Mouse (Mus musculus) induced T-regulatory cell, adult 2 months (primary cell): ENCODE results near the gene Gabarapl1.
"Not testable (repeated sequence)": the region's sequence is repeated elsewhere in the genome, so short reads cannot be mapped to it uniquely, and the experiment has no call there.

Experiments used
- DNase-seq: peaks from one replicate; pipeline ENCODE4 v3.0.0-alpha.2; 2012; ENCODE audit warnings: low read depth

Gene Gabarapl1

DNA sequence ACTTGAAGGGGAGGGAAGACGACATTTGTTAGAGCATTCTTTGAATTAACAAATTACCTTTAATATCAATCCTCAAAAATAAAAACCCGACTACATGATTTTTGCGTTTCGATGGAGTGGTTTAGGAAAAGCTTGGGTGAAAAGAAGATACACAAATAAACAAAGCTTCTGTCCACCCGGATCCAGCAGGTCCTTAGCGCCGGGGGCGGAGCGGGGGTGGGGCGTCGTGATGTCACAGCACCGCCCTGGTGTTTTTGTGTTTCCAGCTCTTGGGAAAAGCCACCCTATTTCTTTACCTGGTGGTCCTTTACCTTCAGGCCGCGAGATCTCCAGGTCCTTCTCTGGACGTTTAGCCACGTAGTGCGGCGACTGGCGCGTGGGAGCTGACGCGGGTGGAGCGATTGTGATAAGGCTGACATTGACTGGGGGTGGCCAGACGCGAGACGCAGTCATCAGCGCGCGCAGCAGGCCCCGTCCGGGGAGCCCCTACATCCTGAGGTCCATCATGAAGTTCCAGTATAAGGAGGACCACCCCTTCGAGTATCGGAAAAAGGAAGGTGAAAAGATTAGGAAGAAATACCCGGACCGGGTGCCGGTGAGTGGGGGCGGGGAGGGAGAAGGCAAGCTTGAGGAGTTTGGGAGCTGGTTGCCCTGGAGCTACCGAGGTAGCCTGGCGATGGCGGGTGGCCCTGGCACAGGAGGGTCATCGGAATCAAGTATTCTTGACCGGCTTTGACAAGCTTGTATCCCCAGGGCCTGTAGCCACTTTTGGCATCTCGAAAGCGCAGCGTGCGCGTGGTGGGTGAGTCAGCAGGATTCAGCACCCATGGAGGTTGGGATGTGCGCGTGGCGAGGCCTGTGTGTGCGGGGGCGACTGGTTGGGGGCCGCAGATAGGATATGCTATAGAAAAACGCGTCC, at the start of gene Gabarapl1:
Gabarapl1 (plus strand) TSS at position 219 of the 919 bp plus-strand sequence.
- peak; percentile 77 for DNase-seq

DNA sequence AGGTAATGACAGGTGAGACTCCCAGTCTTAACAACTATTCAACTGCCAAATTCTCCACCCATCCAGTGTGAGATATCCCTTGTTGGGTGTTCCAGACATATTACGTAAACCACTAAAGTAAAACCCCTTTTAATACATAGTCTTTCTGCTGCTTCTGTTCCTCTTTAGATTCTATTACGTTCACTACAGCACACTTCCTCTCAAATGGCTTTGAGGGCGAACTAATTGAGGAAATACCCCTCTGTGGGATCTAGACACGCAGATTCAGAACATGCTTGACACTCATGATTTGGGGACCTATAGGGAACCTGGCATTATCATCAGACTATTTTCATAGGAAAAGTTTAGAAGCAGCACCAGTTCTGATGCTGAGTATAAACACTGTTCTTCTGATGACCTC, 38.0 kb upstream of the Gabarapl1 start:
- DNase-seq: no peak

DNA sequence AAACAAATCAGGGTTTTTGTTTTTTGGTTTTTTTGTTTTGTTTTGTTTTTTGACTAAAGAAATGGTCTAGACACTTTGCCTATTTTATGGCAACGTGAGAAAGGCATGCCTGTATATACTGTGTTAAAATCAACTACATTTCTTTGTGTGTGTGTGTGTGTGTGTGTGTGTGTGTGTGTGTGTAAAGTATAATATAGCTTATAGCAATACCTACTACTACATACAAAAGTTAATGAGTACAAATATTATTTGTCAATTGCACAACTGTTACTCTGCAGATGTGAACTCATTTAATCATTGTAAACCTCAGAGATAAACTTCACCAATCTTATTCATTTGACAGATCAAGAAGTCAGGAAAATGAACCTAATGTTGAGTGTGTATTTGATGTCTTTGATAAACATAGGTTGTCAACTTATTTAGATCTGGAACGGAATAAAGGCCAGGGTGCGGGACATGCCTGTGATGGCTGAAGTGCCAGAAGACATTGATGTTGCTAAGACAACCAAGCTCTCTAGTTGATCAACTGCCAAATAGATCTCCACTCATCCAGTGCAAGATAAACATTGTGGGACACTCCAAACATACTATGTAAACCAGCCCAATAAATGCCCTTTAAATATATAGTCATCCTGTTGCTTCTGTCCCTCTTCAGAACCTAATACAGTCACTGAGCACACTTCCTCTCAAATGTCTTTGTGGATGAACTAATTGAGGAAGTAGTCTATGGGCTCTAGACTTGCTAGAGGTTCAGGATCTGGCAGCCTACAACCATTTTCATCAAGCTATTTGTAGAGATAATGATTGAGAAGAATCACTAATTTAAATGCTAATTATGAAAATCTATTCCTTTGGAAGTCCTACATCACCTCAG, 35.4 kb upstream of the Gabarapl1 start:
- DNase-seq: no peak

DNA sequence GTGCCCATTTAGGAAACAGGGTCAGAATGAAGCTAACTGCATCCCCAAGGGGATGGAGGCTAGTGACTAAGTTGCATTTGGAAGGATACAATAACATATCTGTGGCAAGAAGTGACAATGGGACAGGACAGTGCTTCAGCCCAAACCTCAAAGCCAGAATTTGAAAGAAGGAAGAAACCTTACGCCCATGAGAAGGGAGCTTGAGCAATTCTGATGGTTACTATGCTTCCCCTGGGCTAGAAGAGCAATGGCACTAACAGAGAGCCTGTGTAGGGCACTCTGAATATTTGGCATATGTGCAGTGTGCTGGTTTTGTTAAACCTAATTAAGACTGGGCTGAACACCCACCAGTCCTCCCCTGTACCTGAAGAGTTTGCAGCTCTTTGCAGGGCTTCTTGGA, 33.4 kb upstream of the Gabarapl1 start:
- not testable (repeated sequence) for DNase-seq

DNA sequence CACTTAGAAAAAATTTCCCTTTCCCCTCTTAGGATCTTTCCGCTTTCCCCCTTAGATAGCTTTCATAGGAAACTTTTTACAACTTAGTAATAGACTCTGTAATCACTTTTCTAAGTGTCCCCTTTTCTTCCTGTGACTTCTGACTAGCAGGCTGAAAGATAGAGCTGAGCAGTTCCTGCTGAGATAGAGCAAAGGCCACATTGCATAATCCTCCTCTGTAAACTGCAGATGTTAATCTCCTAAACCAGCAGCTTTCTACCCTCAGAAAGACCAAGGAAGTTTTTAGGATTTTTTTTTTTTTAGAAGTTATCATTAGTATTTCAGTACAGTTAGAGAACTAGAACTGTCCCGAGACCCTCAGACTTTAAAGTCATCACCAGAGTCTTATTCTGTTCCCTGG, 29.5 kb upstream of the Gabarapl1 start:
- DNase-seq: no peak

DNA sequence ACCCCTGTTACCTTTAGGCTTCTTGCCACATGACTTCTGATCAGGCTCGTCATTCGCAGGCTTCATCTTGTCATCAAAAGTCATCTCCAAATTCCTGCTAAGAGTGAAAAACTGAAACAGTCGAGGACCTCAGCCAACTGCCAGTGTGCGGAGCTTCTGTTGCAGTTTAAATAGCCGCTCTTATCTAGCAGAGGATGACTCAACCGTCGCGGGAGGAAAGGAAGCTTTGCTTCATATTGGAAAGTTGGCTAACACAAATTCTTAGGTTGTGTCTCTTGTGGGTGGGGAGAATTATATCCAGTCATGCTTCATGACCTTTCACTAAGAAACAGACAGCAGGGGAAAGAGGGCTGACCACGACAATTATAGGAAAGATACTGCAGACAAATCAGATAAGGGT, 25.9 kb upstream of the Gabarapl1 start, which contains the start of gene Olr1:
Olr1 (minus strand) TSS at position 142 of the 400 bp plus-strand sequence.
- no peak for DNase-seq

DNA sequence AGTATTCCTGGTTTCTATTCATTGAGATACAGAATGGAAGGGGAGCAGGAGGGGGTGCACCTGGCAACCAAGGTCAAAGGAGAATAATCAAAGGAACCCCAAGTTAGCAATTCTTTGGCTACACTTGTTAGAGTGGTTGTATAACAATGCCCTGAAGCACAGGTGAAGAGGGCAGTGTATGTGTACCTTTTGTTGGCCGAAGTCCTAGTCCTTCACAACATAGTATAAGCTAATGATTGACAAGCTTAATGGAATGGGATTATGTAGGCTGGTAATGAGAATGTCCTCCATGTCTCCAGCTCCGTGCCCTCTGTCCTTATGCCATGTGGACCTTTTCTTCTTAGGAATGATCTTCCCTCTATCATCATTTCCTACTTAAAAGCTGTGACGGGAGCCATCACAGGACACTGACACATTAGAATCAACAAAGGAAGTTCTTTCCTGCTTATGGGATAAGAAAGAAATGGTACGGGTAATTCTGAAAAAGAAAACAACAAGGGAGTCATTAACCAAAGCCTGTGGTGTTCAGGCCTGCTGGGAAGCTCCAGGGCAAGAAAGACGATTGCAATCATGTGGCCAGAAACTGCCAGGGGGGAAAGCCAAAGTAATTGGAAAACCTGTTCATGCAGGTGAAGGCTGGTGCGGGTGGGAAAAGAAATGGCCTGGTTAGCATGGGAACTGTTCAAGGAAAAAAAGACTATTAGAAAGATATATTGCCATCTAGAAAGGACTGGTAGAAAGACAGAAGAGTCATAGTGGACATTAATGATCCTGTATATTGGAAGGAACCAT, 22.6 kb upstream of the Gabarapl1 start:
- no peak for DNase-seq

DNA sequence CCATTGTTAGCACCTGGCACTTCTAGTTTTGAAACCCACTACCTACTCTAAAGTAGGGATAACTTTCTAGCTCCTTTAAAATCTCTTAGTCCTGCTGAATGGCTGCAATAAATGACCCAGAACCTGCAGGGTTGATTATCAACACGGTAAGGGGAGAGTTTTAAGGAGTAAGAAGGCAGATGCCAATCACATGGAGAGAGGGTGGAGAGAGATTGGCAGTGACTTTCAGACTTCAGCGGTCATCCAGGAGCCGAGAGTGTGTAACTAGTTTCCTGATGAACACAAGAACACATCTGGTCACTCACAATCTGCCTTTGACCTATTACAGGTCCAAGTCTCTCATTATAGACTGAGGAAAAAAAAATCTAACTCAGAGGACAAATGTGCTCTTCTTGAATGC, 20.6 kb upstream of the Gabarapl1 start, which contains the start of gene Tmem52b:
Tmem52b (plus strand) TSS at position 189 of the 400 bp plus-strand sequence.
- DNase-seq: no peak

DNA sequence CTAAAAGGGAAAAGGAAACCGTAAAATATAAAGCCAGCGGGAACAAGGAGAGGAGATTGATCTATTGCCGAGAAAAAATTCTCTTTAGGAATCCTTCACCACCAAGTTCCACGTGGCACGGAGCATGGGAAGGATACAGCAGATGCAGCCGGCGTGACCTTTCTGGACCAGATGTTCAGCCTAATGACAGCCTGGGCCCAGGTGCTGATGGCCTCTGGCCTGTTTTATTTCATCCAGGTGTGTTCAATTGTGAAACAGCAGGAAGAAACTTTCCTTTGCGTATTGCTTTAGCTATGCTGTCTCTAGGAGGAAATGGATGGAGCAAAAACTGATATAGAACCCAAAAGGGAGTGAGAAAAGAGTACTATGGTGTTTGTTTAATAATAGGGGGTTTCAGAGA, 20.1 kb upstream of the Gabarapl1 start:
- DNase-seq: no peak

DNA sequence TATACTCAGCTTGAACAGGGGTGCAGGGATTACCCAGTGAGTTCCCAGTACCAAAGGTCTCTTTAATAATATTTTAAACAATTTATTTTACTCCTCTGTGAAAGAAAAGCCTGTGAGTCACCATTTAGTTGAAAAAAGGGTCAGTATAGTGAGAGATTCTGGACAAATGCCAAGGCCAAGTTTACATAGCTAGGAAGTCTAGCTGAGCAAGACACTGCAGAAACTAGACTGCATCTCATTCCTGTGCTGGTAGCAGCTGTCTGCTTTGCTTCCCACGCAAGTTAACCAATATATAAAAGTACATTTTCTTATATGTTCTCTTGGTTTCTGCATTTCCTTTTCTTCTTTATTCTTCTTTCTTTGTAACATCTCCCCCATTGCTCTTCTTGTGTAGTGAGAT, 19.6 kb upstream of the Gabarapl1 start:
- DNase-seq: no peak

DNA sequence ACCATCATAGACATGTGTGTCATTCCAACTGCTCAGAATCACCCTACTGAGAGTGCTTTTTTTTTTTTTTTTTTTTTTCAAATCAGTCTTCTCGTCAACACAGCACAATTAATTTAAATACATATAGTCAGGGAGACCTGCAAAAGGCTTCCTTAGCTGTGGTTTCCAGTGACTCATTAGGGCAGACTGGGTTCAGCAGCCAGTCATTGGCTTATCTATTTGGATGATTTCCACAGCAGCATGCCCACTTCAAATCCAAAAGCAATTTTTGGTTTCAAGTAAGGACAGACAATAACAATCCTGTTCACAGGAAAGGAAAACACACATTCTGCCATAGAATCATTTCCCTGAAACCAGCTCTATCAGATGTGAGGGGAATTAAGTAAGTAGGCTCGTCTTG, 18.6 kb upstream of the Gabarapl1 start:
- no peak for DNase-seq

DNA sequence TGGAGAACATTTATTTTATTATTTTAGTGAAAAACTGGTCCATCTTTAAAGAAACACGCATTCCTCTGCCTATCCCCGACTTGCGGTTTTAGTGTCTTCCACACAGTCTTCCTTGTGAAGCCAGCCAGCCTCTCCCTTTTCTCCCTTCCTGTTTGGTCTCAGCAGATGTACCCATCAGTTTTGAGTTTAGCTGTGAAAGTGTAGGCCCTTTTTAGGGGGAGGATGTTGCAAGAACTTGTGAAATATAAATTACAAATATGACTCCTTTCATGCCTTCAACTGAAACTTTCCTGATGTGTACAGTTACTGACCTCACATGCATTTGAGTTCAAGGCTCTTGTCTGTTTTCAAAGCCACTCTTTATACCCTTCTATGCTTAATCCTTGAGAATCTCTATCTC, 17.9 kb upstream of the Gabarapl1 start:
- DNase-seq: no peak

DNA sequence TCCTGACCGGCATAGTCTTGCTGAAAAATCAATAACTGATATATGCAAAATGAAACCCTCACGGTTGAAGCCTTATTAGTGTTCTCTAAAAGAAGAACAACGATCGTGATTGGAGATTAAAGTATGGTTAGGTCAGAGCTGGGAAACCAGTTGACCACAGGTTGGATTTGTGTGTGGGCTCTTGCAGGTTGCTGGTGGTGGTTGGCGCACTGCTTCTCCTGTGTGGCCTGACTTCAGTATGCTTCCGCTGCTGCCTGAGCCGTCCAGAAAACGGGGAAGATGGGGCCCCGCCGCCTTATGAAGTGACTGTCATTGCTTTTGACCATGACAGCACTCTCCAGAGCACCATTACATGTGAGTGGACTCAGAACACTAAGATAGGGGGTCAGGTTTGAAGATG, 16.6 kb upstream of the Gabarapl1 start:
- no peak for DNase-seq

DNA sequence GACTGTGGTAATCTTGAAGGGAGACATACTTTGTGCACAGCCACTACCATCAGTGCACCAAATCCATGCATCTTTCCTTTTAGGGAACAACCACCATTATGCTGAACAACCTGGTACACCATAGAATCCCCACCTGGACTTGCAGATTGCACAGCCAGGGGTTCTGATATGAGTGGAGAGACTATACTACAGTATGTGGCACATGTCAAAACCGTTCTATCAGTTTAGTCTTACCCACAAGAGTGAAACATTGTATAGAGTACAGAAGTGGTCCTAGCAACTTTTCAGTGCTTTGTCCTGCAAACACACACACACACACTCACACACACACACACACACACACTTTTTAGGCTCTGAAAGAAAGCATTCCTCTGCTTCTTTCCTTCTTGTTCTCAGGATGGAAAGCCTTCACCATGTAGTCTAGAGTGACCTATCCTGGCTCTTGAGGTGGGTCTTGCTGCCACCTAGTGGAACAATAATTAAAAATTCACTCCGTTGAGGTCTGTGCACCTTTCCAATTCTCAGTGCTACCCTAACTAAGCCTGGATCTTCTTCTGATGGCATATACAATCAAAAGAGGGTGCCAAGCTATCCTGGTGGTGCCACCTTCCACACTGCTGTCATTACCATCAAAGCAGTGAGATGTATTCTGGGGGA, 15.1 kb upstream of the Gabarapl1 start:
- peak; percentile 50 for DNase-seq

DNA sequence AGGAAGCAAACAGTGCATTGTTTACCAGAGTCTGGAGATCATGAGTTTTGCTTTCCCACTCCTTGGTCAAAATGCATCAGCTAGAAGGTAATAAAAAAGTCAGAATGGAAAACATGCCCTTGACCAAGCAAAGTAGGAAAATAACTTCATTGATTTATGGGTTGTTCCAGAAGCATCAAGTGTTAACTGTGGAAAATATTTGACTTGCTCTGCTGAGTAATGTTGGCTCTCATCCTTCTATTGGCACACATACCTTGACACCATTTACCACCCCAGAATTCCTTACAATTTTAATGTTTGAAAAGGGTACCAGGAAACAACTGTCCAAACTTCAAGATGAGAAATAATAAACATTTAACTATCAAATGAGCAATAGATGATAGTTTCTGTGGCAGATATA, 6.9 kb upstream of the Gabarapl1 start:
- DNase-seq: no peak

DNA sequence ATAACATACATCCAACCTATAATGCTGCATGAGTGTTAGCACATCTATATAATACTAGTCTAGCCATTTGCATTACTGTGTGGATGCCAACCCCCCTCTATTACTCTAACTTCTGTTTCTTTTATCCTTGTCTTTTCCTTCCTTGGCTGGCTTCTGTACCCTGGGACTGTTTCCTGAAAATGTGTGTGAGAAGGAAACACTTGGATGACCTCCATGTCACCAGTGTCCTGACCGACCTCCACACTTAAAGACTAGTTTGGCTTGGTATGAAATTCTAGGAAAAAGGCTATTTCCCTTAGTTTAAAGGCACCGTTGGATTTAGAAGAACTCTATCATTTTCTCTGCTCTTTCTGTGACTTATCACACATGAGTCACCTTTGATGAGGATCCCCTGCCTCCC, 5.5 kb upstream of the Gabarapl1 start:
- DNase-seq: no peak

DNA sequence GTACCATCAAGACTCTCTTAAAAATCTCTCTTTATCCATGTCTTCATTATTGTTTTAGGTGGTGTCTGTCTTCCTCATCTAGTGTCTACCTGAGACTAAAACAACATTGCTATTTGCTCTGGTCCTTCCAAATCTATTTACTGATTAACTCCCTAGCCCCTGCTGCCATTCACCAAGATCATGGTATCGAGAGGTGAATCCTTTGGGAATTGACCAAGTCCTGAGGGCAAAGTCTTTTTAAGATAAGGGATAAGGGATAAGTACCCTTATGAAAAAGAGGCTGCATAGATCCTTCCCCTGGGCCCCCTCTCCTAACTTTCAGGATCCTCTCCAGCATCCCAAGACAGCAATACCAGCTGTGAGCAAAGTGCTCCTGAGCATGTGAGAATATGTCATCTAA, 3.4 kb upstream of the Gabarapl1 start:
- no peak for DNase-seq

DNA sequence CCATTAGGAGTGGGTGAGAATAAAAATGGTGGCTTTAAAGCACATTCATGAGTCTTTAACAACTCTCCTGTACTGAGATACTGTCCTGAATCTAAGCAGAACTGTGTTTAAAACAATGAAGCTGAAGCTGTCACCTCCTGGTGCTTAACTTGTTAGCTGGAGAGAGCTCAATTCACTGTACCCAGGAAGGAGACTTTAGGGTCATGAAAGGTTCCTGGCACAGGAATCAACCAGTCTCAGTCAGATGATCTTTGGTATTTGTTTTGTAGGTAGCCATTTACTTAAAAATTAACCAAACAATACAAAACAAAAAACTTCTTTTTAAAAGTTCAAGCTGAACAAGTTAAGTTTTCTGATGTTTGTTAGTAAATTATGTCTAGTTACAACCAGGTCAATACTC, 2.7 kb upstream of the Gabarapl1 start:
- DNase-seq: no peak

DNA sequence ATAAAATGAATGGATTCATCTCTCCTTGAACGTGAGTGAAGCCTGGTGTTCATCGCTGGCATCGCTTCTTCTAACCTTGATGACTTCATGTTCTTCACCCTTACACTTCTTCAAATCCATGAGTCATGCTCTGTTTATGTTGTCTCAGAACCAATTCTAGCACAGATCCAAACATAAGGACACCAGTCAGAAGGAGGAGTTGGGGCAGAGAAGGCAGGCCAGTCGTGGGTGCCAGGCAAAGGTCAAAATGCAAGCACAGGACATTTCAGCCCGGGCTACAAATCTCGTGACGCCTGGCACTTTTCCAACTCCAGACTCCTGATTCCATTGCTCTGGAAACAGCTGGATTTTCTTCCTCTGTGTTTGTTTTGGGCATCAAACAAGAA, 411 bp upstream of the Gabarapl1 start:
- DNase-seq: peak; percentile 45

DNA sequence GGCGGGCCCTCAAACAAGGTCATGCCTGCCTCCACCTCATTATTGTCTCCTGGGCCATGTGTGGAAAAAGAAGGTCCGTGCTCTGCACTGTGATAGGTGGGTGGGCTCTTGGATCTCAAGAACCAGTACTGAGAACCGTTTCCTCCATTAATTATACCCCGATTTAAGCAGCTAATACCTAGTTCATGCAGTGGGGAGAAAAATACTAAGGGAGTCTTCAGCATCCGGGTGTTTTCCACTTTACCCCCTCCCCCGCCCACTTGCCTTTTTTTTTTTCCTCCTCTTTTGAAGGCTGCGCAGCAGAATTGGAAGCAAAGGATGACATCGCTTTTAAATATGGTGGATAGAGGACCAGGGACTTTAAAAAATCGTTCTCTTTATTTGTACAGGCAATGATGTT, 1.1 kb downstream of the Gabarapl1 start:
- DNase-seq: peak; percentile 50

DNA sequence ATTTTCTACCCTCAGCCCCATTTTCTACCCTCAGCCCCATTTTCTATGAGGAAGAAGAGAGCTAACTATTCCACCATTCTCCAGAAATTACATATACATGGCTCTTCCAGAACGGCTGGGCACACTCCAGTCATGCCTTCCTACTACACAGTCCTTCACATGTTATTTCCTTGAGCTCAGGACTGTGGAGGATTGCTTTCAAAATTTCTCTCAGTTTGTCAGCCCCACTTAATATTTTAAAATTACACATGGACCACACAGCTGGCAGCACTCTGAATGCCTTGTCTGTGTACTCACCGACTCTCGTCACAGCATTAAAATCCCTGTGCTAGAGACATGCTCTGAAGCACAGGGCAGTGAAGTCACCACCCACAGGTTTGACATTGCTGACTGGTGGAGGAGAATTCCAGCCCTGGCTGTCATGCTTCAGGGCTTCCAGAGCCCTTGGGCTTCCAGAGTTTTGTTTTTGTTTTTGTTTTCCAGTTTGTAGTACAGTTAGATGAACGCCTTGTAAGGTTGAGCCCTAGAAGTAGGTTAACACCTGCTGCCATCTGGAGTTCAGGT, 1.7 kb downstream of the Gabarapl1 start:
- no peak for DNase-seq
